ENCODE assay signal across 8 mouse cellular contexts in the genomic region with DNA sequence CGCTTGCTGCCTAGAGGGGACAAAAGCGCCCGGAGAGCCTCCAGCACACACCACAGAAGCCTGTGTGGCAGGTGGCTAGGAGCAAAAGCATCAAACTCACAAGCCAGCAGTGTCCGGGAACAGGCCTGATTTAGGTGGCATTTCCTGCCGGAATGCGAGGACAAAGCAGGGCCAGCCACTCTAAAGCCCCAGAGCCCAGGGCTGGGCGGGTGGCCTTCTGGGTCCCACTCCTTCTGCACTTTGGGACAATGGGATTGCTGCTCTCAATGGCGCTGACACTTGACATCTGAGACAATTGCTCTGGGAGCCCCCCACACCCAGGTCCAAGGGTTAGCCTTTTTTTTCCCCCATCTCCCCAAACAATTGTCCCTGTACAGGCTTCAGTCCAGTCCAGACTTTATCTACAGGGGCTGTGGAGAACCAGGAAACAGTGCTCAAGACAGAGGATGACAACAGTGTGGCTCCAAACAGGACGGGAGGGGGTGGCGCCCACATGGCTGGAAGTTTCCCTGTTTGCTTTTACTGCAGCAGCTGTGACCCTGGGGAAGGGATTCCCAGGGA. TPM values are rescaled to one million over a fixed set of nuclear protein-coding genes. Genes with fewer than 3 reads are reported as not detected.
DNase-seq lines count a peak whose midpoint lies in the region; ATAC-seq and TF ChIP-seq lines count a peak whose summit lies in the region.

No protein-coding gene starts in this region.

- H3K36me3 ChIP-seq in hindbrain, embryonic 12.5 days, result no peaks in the 10 kb centered on the region
- no peaks in the 10 kb centered on the region for H3K36me3 ChIP-seq in limb, embryonic 14.5 days (ENCODE audit: control insufficient read depth, insufficient read depth, low read length)
- no peaks in the 10 kb centered on the region for H3K36me3 ChIP-seq in neural tube, embryonic 12.5 days

- DNase-seq in layer of hippocampus, adult 2 months (ENCODE audit: low spot score in 2 of 2), result no peak
- no peak for DNase-seq in layer of hippocampus, adult 9-10 months (ENCODE audit: low spot score)
- no peak for DNase-seq in limb, embryonic 14.5 days (ENCODE audit: low spot score)
- DNase-seq in right cerebral cortex, postnatal 14 days, result no peak
- no peak for DNase-seq in frontal cortex, postnatal 36 days (ENCODE audit: low spot score in 2 of 2)
- DNase-seq in left cerebral cortex, postnatal 14 days (ENCODE audit: low spot score in 2 of 2), result no peak

- no peak for ATAC-seq in hindbrain, embryonic 12.5 days (ENCODE audit: low FRiP score)
- no peak for ATAC-seq in limb, embryonic 14.5 days (ENCODE audit: low FRiP score, low read depth)
- peak; percentile 46 for ATAC-seq in neural tube, embryonic 12.5 days (ENCODE audit: low FRiP score, low read depth)

- no peak for TF ChIP-seq POLR2A in limb, embryonic 14.5 days (IDR thresholded peaks at IDR 0.05; ENCODE audit: borderline replicate concordance, extremely low read depth, insufficient read depth, insufficient read length)

- no peaks in the 10 kb centered on the region for H3K9me3 ChIP-seq in hindbrain, embryonic 12.5 days (replicated peaks)
- no peaks in the 10 kb centered on the region for H3K9me3 ChIP-seq in limb, embryonic 14.5 days (ENCODE audit: control insufficient read depth, low read length)
- no peaks in the 10 kb centered on the region for H3K9me3 ChIP-seq in neural tube, embryonic 12.5 days

- no peak overlapping the region; the same call in 1 of the 2 replicates for H3K9ac ChIP-seq in hindbrain, embryonic 12.5 days
- H3K9ac ChIP-seq in limb, embryonic 14.5 days (ENCODE audit: low read depth, low read length, severe bottlenecking), result no peak overlapping the region
- no peak overlapping the region for H3K9ac ChIP-seq in neural tube, embryonic 12.5 days

- WGBS in hindbrain, embryonic 12.5 days, result 25% methylated on average over 10 of the region's 10 CpGs
- 60% methylated on average over 10 of the region's 10 CpGs for WGBS in limb, embryonic 14.5 days
- 14% methylated on average over 10 of the region's 10 CpGs for WGBS in neural tube, embryonic 12.5 days

- no peak for TF ChIP-seq CTCF in layer of hippocampus, adult 2 months (conservative IDR thresholded peaks at IDR 0.05)

- peaks cover 74% of the 10 kb centered on the region for H3K4me1 ChIP-seq in hindbrain, embryonic 12.5 days
- peaks cover 8% of the 10 kb centered on the region for H3K4me1 ChIP-seq in limb, embryonic 14.5 days (ENCODE audit: control insufficient read depth, insufficient read depth, low read length)
- H3K4me1 ChIP-seq in neural tube, embryonic 12.5 days, result peaks cover 55% of the 10 kb centered on the region

- intact Hi-C loops in left cerebral cortex, postnatal 14 days (cut with DNase I), result no loop called here

- no peak overlapping the region for H3K4me2 ChIP-seq in hindbrain, embryonic 12.5 days (replicated peaks)
- H3K4me2 ChIP-seq in limb, embryonic 14.5 days (replicated peaks; ENCODE audit: low read depth, low read length, severe bottlenecking), result no peak overlapping the region
- H3K4me2 ChIP-seq in neural tube, embryonic 12.5 days (replicated peaks), result peak overlapping the region; percentile 26

- peak overlapping the region; percentile 49 for H3K27ac ChIP-seq in layer of hippocampus, adult 2 months
- H3K27ac ChIP-seq in hindbrain, embryonic 12.5 days, result peak overlapping the region; percentile 75
- peak overlapping the region; percentile 33; the same call in 1 of the 2 replicates for H3K27ac ChIP-seq in limb, embryonic 14.5 days (replicated peaks; ENCODE audit: low read depth, low read length)
- H3K27ac ChIP-seq in neural tube, embryonic 12.5 days, result peak overlapping the region; percentile 54

- no peaks in the 10 kb centered on the region for H3K27me3 ChIP-seq in hindbrain, embryonic 12.5 days
- no peaks in the 10 kb centered on the region for H3K27me3 ChIP-seq in limb, embryonic 14.5 days (ENCODE audit: control insufficient read depth, insufficient read depth, low read length)
- H3K27me3 ChIP-seq in neural tube, embryonic 12.5 days (replicated peaks), result no peaks in the 10 kb centered on the region

- H3K4me3 ChIP-seq in layer of hippocampus, adult 2 months, result no peak overlapping the region
- H3K4me3 ChIP-seq in hindbrain, embryonic 12.5 days, result no peak overlapping the region
- H3K4me3 ChIP-seq in limb, embryonic 14.5 days (replicated peaks; ENCODE audit: low read length), result no peak overlapping the region
- H3K4me3 ChIP-seq in neural tube, embryonic 12.5 days, result no peak overlapping the region

RNA-seq across cellular contexts. Expression of a gene that starts 56.1 kb away (rescaled TPM):
- 10 to 100 TPM; 69.9 to 71.3 TPM for total RNA-seq in layer of hippocampus, adult 2 months (2021)
- 40.8 and 43.8 TPM in 2 replicates for polyA plus RNA-seq in hindbrain, embryonic 12.5 days (2016; fragmentation: Nextera tagmentation; extraction: Ambion mirVana)
- polyA plus RNA-seq in limb, embryonic 14.5 days (2012; rRNA removed), result 27.9 and 38.5 TPM in 2 replicates
- polyA plus RNA-seq in limb, embryonic 14.5 days (2014; fragmentation: Nextera tagmentation; extraction: Ambion mirVana), result 20.1 and 21.1 TPM in 2 replicates
- 45.3 and 47.8 TPM in 2 replicates for polyA plus RNA-seq in neural tube, embryonic 12.5 days (2016; fragmentation: Nextera tagmentation; extraction: Ambion mirVana)
- 100 to 1,000 TPM; 119 to 132 TPM for total RNA-seq in left cerebral cortex, postnatal 14 days (2021)
